24 mouse cellular contexts compared by ENCODE assay signal in genomic region chrX:161979946-161980345, GRCm38 (mm10).
DNase-seq lines count a peak whose midpoint lies in the region; ATAC-seq lines count a peak whose summit lies in the region.
"Had no signal": no experiment of that assay in that cellular context is flagged by ENCODE, and none has a peak within 500 bp of the region (broad histone marks: within the 10 kb centered on the region; RNA-seq: fewer than 3 reads in every experiment).

No protein-coding gene starts in this region.

- no peaks in the 10 kb centered on the region for H3K9me3 ChIP-seq in kidney, embryonic 14.5 days (ENCODE audit: control insufficient read depth, low read length)
- H3K9me3 ChIP-seq: embryonic facial prominence, embryonic 10.5 days; embryonic facial prominence, embryonic 12.5 days; forebrain, embryonic 13.5 days; forebrain, embryonic 15.5 days; G1E had no signal

- no peaks in the 10 kb centered on the region for H3K4me1 ChIP-seq in kidney, embryonic 14.5 days (ENCODE audit: control insufficient read depth, insufficient read depth, low read length)
- H3K4me1 ChIP-seq: embryonic facial prominence, embryonic 12.5 days; forebrain, embryonic 15.5 days had no signal

- H3K36me3 ChIP-seq in kidney, embryonic 14.5 days (ENCODE audit: control insufficient read depth, insufficient read depth, low read length), result no peaks in the 10 kb centered on the region
- H3K36me3 ChIP-seq: embryonic facial prominence, embryonic 10.5 days; embryonic facial prominence, embryonic 12.5 days; forebrain, embryonic 15.5 days; G1E had no signal

- no peak for ATAC-seq in kidney, embryonic 14.5 days (ENCODE audit: low FRiP score, low TSS enrichment)
- ATAC-seq: activated CD4-positive, CD25-positive, alpha-beta regulatory T cell, adult 4 months; CD4-positive, CD25-positive, alpha-beta regulatory T cell, adult 4 months; forebrain, embryonic 13.5 days; forebrain, embryonic 15.5 days; Patski had no signal

- DNase-seq in kidney, adult 11 months, result peak; percentile 71
- no peak for DNase-seq in kidney, adult 18-20 months
- DNase-seq in kidney, adult 9 months, result peak; percentile 76
- DNase-seq in kidney, postnatal 4 days, result no peak
- peak; percentile 47 to 61 for DNase-seq in kidney, postnatal 25 days
- DNase-seq: adrenal gland, adult 8-10 months; adrenal gland, postnatal 14 days; adrenal gland, postnatal 36 days; B cell, adult 2 months; cerebellum, adult 11-12 months; cerebellum, adult 2 months; cerebellum, adult 9-10 months; cerebellum, postnatal 10 days; cerebellum, postnatal 25 days had no signal

- H3K27me3 ChIP-seq in kidney, embryonic 14.5 days (ENCODE audit: control insufficient read depth, insufficient read depth, low read length), result no peaks in the 10 kb centered on the region; the same call in 1 of the 2 replicates
- H3K27me3 ChIP-seq: CH12.LX; forebrain, embryonic 15.5 days had no signal

- H3K27ac ChIP-seq in kidney, embryonic 14.5 days (ENCODE audit: low read depth, low read length), result no peak overlapping the region
- H3K27ac ChIP-seq: embryonic facial prominence, embryonic 10.5 days; embryonic facial prominence, embryonic 12.5 days; forebrain, embryonic 13.5 days; forebrain, embryonic 15.5 days had no signal

- no peak overlapping the region for H3K4me2 ChIP-seq in kidney, embryonic 14.5 days (replicated peaks; ENCODE audit: low read depth, low read length)
- H3K4me2 ChIP-seq: embryonic facial prominence, embryonic 12.5 days; forebrain, embryonic 13.5 days; forebrain, embryonic 15.5 days had no signal

- H3K9ac ChIP-seq in kidney, embryonic 14.5 days (ENCODE audit: low read depth, low read length), result no peak overlapping the region
- H3K9ac ChIP-seq: embryonic facial prominence, embryonic 12.5 days; forebrain, embryonic 13.5 days; forebrain, embryonic 15.5 days had no signal

- no peak overlapping the region for H3K4me3 ChIP-seq in kidney, embryonic 14.5 days (ENCODE audit: low read length)
- H3K4me3 ChIP-seq: embryonic facial prominence, embryonic 10.5 days; embryonic facial prominence, embryonic 12.5 days; forebrain, embryonic 13.5 days; forebrain, embryonic 15.5 days had no signal

Comparison
In these comparisons a context has a peak if more than half of its experiments do, and no peak if none do; other contexts are left out.
1. DNase-seq: peak in kidney, adult 11 months (single experiment), kidney, adult 9 months (single experiment) and kidney, postnatal 25 days (2 of 2); none in kidney, adult 18-20 months (single experiment) and kidney, postnatal 4 days (0 of 2).